Mouse (Mus musculus) ovary, postnatal 10 days (tissue): ENCODE data around the gene Vmn1r63.
"Not testable (repeated sequence)": the region's sequence is repeated elsewhere in the genome, so short reads cannot be mapped to it uniquely, and the experiment has no call there.

Experiments
- DNase-seq: peaks from one replicate; pipeline ENCODE4 v3.0.0; 2022; ENCODE audit warnings: low spot score

Vmn1r63 gene

DNA sequence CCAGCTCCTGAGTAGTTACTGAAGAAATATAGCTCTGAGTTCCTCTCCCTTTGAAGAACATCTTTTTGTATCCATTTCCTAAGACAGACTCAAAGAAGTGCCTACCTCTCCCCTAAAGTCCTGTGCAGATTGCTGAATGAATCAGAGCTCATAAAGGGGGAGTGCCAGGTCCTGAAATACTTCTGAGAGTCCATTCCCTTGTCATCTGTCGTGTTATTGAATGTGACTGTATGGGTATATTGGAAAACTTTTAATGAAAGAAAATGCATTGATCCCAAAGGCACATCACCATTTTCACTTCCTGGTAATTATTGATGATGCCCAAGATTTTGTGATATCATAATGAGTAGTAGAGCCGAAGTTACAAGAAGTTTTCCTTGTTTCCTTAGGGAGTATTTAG lies at the start of gene Vmn1r63:
TSS of gene Vmn1r63 (minus strand) at position 101 of the 400 bp plus-strand sequence.
- not testable (repeated sequence) for DNase-seq
